Mouse (Mus musculus): ENCODE data around the gene Add1. TPM values are rescaled to one million over a fixed set of nuclear protein-coding genes. Genes with fewer than 3 reads are reported as not detected.
A peak's percentile ranks its signal among the peaks of the same experiment; 100 is the strongest.

Add1 gene
- polyA plus RNA-seq (2016; fragmentation: Nextera tagmentation; extraction: Ambion mirVana) = 158 and 166 TPM in 2 replicates

GRCm38 (mm10) chr5:34573268-34574221 is at the start of gene Add1:
Gene Add1, plus strand, starts transcription at chr5:34573664.
- Histone ChIP-seq H3K27me3 (replicated peaks; ENCODE audit: low read depth, poor library complexity, severe bottlenecking) (no peaks in the 10 kb centered on the region), H3K4me3 (peak within 1 kb of the TSS; percentile 100), H3K36me3 (replicated peaks) (peaks cover 13% of the 10 kb centered on the region), H3K9me3 (no peaks in the 10 kb centered on the region), H3K4me1 (peaks cover 20% of the 10 kb centered on the region), H3K27ac (replicated peaks) (peak within 1 kb of the TSS; percentile 98)
- peak; percentile 97 for DNase-seq (ENCODE audit: low spot score)
- WGBS = under 1% methylated on average over 78 of the region's 84 CpGs

- DNase-seq (ENCODE audit: low spot score) = no peak
- H3K27me3 ChIP-seq (replicated peaks; ENCODE audit: low read depth, poor library complexity, severe bottlenecking) = peaks cover 28% of the 10 kb centered on the region
- WGBS = 55% methylated on average over 4 of the region's 4 CpGs
- no peaks in the 10 kb centered on the region for H3K9me3 ChIP-seq
- no peak overlapping the region for H3K27ac ChIP-seq (replicated peaks)
- H3K4me3 ChIP-seq = no peak overlapping the region
- H3K4me1 ChIP-seq = peaks cover 16% of the 10 kb centered on the region; the same call in 1 of the 2 replicates
- no peaks in the 10 kb centered on the region for H3K36me3 ChIP-seq (replicated peaks)
Measured at GRCm38 (mm10) chr5:34523958-34524485, 49.4 kb upstream of the Add1 start.

- Histone ChIP-seq H3K27me3 (replicated peaks; ENCODE audit: low read depth, poor library complexity, severe bottlenecking) (peaks cover 28% of the 10 kb centered on the region), H3K27ac (replicated peaks) (no peak overlapping the region), H3K36me3 (replicated peaks) (no peaks in the 10 kb centered on the region), H3K4me1 (peaks cover 16% of the 10 kb centered on the region; the same call in 1 of the 2 replicates), H3K9me3 (no peaks in the 10 kb centered on the region), H3K4me3 (no peak overlapping the region)
- DNase-seq (ENCODE audit: low spot score) = no peak
Measured at GRCm38 (mm10) chr5:34524511-34524910, 49.0 kb upstream of the Add1 start.

- no peaks in the 10 kb centered on the region for H3K9me3 ChIP-seq
- H3K27me3 ChIP-seq (replicated peaks; ENCODE audit: low read depth, poor library complexity, severe bottlenecking) = peaks cover 28% of the 10 kb centered on the region
- H3K4me3 ChIP-seq = peak within 1 kb of the TSS; percentile 61
- DNase-seq (ENCODE audit: low spot score) = peak; percentile 93
- no peaks in the 10 kb centered on the region for H3K36me3 ChIP-seq (replicated peaks)
- peaks cover 12% of the 10 kb centered on the region for H3K4me1 ChIP-seq
- WGBS = 2% methylated on average over 38 of the region's 38 CpGs
- H3K27ac ChIP-seq (replicated peaks) = peak within 1 kb of the TSS; percentile 27
Measured at GRCm38 (mm10) chr5:34525663-34526476, 47.6 kb upstream of the Add1 start, which contains the start of gene Sh3bp2. Gene Sh3bp2, plus strand, starts transcription at chr5:34525838.

- DNase-seq (ENCODE audit: low spot score) = no peak
- Histone ChIP-seq H3K4me3 (peak overlapping the region; percentile 61), H3K27ac (replicated peaks) (no peak overlapping the region), H3K9me3 (no peaks in the 10 kb centered on the region), H3K27me3 (replicated peaks; ENCODE audit: low read depth, poor library complexity, severe bottlenecking) (peaks cover 28% of the 10 kb centered on the region), H3K4me1 (peaks cover 12% of the 10 kb centered on the region), H3K36me3 (replicated peaks) (no peaks in the 10 kb centered on the region)
- WGBS = 33% methylated on average over 5 of the region's 5 CpGs
Measured at GRCm38 (mm10) chr5:34526477-34526775, 47.0 kb upstream of the Add1 start.

GRCm38 (mm10) chr5:34527352-34527751 is 46.1 kb upstream of the Add1 start:
- 81% methylated on average over 2 of the region's 2 CpGs for WGBS
- peaks cover 12% of the 10 kb centered on the region for H3K4me1 ChIP-seq
- H3K27ac ChIP-seq (replicated peaks) = no peak overlapping the region
- no peak for DNase-seq (ENCODE audit: low spot score)
- no peak overlapping the region for H3K4me3 ChIP-seq
- peaks cover 28% of the 10 kb centered on the region for H3K27me3 ChIP-seq (replicated peaks; ENCODE audit: low read depth, poor library complexity, severe bottlenecking)
- H3K9me3 ChIP-seq = no peaks in the 10 kb centered on the region
- H3K36me3 ChIP-seq (replicated peaks) = no peaks in the 10 kb centered on the region

GRCm38 (mm10) chr5:34528724-34529123 is 44.7 kb upstream of the Add1 start:
- no peaks in the 10 kb centered on the region for H3K36me3 ChIP-seq (replicated peaks)
- peaks cover 12% of the 10 kb centered on the region for H3K4me1 ChIP-seq
- H3K4me3 ChIP-seq = no peak overlapping the region
- 84% methylated on average over 5 of the region's 5 CpGs for WGBS
- H3K27ac ChIP-seq (replicated peaks) = no peak overlapping the region
- H3K27me3 ChIP-seq (replicated peaks; ENCODE audit: low read depth, poor library complexity, severe bottlenecking) = peaks cover 23% of the 10 kb centered on the region
- no peak for DNase-seq (ENCODE audit: low spot score)
- H3K9me3 ChIP-seq = no peaks in the 10 kb centered on the region

- 79% methylated on average over 5 of the region's 5 CpGs for WGBS
- Histone ChIP-seq H3K4me3 (no peak overlapping the region), H3K4me1 (peaks cover 12% of the 10 kb centered on the region), H3K27me3 (replicated peaks; ENCODE audit: low read depth, poor library complexity, severe bottlenecking) (peaks cover 21% of the 10 kb centered on the region), H3K36me3 (replicated peaks) (no peaks in the 10 kb centered on the region), H3K27ac (replicated peaks) (no peak overlapping the region), H3K9me3 (no peaks in the 10 kb centered on the region)
- no peak for DNase-seq (ENCODE audit: low spot score)
Measured at GRCm38 (mm10) chr5:34530116-34530515, 43.3 kb upstream of the Add1 start.

- peaks cover 21% of the 10 kb centered on the region for H3K27me3 ChIP-seq (replicated peaks; ENCODE audit: low read depth, poor library complexity, severe bottlenecking)
- H3K9me3 ChIP-seq = no peaks in the 10 kb centered on the region
- no peaks in the 10 kb centered on the region for H3K36me3 ChIP-seq (replicated peaks)
- WGBS = 61% methylated on average over 4 of the region's 4 CpGs
- DNase-seq (ENCODE audit: low spot score) = no peak
- H3K4me1 ChIP-seq = peaks cover 11% of the 10 kb centered on the region
- H3K27ac ChIP-seq (replicated peaks) = no peak overlapping the region
- no peak overlapping the region for H3K4me3 ChIP-seq
Measured at GRCm38 (mm10) chr5:34530687-34531086, 42.8 kb upstream of the Add1 start.

- Histone ChIP-seq H3K9me3 (no peaks in the 10 kb centered on the region), H3K36me3 (replicated peaks) (no peaks in the 10 kb centered on the region), H3K27ac (replicated peaks) (no peak overlapping the region), H3K27me3 (replicated peaks; ENCODE audit: low read depth, poor library complexity, severe bottlenecking) (no peaks in the 10 kb centered on the region), H3K4me1 (no peaks in the 10 kb centered on the region; the same call in 1 of the 2 replicates), H3K4me3 (no peak overlapping the region)
- DNase-seq (ENCODE audit: low spot score) = no peak
- 72% methylated on average over 5 of the region's 5 CpGs for WGBS
Measured at GRCm38 (mm10) chr5:34533066-34533465, 40.4 kb upstream of the Add1 start.

- no peak overlapping the region for H3K4me3 ChIP-seq
- DNase-seq (ENCODE audit: low spot score) = no peak
- 72% methylated on average over 3 of the region's 3 CpGs for whole genome bisulfite sequencing
- no peak overlapping the region for H3K27ac ChIP-seq (replicated peaks)
- H3K36me3 ChIP-seq (replicated peaks) = no peaks in the 10 kb centered on the region
- no peaks in the 10 kb centered on the region for H3K9me3 ChIP-seq
- no peaks in the 10 kb centered on the region; the same call in 1 of the 2 replicates for H3K4me1 ChIP-seq
- no peaks in the 10 kb centered on the region for H3K27me3 ChIP-seq (replicated peaks; ENCODE audit: low read depth, poor library complexity, severe bottlenecking)
Measured at GRCm38 (mm10) chr5:34533820-34534219, 39.6 kb upstream of the Add1 start.

- no peaks in the 10 kb centered on the region for H3K9me3 ChIP-seq
- DNase-seq (ENCODE audit: low spot score) = no peak
- 85% methylated on average over 5 of the region's 5 CpGs for WGBS
- no peaks in the 10 kb centered on the region for H3K36me3 ChIP-seq (replicated peaks)
- no peaks in the 10 kb centered on the region; the same call in 1 of the 2 replicates for H3K4me1 ChIP-seq
- no peaks in the 10 kb centered on the region for H3K27me3 ChIP-seq (replicated peaks; ENCODE audit: low read depth, poor library complexity, severe bottlenecking)
- no peak overlapping the region for H3K27ac ChIP-seq (replicated peaks)
- no peak overlapping the region for H3K4me3 ChIP-seq
Measured at GRCm38 (mm10) chr5:34534776-34535581, 38.5 kb upstream of the Add1 start.

All from embryonic facial prominence, embryonic 10.5 days (tissue).